Mouse (Mus musculus): ENCODE measurements around the gene Phf19. TPM values are rescaled to one million over a fixed set of nuclear protein-coding genes. Genes with fewer than 3 reads are reported as not detected.

Phf19 gene
- polyA plus RNA-seq, 2 experiments from 2014 or later: 1.2 to 1.8 TPM

DNA sequence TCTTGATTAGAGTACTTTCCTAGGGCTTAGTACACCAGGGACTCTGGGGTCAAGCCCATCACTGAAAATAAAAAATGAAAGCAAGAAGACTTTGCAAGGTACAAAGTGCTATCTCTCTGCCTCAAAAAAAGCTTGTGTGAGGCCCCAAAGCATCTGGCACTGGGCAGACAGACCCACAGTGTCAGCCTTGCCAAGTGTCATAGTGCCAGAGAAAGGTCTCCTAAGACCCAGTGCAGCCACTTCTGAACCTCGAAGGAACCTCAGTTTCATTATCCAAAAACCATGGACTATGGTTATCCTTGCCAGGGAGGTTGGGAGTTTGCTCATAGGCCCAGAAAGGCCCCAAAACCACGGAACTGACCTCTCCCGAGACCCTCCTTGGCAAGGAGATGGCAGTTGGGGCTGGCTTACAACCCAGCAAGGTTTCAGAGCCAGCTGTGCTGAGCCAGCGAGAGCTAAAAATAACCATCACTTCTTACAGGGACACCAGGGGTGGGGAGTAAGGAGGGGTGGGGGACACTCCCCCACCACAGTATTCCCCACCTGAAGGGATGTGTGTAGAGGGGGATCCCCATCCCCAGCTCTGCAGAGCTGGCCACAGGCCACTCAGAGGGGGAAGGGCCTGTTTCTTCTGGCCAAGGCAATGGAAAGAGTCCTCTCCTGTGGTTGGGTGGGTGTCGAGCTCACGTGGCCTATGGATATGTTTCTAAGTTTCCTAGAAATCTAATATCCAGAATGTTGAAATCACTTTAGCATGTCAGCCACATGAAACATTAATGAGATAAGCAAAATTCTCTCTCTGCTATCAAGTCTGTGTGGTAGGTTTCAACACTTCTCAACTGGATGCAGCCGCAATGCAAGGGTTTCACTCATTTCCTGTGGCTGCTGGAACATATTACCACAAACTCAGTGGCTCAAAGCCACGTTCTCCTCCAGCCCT lies 24.7 kb upstream of the Phf19 start:
- peak; percentile 71 for ATAC-seq

DNA sequence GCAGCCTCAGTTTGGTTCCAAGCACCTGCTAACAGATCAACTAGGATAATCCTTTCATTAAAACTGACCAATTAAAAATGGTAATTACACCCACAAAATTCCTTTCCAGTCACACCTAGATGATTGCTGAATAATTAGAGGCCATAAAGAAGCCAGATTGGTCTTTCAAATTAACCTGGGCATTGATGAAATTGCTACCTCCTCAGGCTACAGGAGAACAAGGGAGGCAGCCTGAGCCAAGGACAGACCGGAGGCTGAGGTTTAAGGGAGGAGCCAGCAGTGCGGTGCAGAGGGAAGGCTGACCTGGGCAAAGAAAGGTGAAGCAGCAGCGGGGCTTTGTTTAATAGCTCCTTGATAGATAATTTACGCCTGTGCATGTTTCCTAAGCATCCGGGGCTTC lies 23.6 kb upstream of the Phf19 start:
- peak; percentile 11 for ATAC-seq

DNA sequence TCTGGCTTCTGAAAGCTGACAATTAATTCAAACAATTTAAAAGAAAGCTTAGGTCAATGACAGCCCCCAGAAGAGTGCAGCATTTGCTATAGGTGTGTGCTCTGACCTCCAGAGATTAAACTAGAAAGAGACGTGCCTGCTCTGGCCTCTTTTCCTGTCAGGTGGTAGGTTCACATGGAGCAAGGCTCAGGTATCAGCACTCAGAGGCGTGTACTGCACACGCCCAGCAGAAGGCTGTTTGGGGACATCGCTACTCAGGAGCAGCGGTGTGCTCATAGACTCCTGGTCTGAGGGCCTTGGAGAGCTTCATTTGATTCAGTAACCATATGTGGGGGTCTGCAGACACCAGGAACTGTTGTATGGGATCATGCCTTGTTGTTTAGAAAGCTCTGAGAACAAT lies 13.5 kb upstream of the Phf19 start:
- no peak for ATAC-seq

DNA sequence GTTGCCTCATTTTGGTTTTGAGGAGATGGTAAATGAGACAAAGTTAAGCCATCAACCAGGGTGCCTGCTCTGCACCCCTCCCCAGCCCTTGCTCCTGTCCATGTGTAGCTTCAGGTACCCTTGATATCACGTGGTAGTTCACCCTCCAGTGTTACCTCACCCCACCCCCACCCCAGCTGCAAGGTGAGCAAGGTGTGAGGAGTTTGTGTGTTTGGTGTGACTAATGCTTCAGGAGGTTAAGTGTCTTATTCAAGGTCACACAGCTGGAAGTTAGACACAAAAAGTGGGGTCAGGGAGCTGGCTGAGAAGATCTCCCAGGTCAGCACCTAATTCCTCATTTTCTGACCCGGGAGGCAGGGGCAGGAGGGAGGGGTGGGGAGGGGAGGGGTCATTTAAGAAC lies 8.9 kb upstream of the Phf19 start:
- no peak for ATAC-seq

DNA sequence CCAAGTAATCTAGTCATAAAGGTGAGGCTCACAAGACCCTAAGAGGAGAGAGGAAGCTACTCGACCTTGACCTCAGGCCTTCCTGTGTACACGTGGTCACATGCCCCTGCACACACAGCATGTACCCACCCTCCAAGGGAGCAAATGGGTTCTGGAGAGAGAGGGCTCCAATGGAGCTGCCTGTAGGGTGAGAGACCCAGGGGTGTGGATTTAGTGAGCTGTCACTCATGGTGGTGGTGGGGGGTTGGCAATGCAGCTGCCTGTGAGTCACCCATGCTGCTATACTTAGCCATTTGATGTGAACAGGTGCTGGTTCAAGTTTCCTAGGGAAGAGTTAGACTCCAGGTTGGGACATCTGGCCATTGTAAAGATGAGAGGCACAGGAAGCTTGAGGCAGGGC lies 6.3 kb upstream of the Phf19 start:
- ATAC-seq: no peak

DNA sequence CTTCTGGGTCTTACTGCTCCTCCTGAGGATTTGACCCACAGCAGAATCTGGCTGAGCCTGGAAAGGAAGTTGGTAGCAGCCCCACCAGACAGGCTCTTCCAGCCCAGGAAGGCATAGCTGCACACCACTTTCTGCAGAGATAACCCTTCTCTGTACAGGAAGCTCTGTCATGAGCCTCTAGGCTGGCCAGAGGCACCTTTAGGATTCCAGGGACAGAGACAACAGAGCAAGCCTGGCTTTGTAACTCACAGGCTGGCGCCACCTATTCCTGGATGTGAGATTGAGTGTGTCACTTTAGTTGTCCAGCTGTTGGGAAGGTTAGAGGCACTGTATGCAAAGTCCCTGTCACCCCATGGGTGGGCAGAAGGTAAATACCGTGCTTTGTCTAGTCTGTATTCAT lies 1.3 kb upstream of the Phf19 start:
- no peak for ATAC-seq

DNA sequence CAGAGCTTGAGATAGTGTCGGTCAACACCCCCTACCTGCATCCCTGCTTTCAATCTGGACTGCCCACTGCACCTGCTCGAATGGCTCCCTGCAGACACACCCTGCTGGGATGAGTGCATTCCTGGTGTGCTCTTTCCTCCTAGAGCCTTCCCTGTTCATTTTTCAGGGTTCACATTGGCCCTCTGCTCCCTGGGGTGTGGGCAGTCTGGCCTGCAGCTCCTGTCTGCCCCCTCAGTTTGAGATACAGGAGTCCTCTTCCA lies 927 bp upstream of the Phf19 start:
- no peak for ATAC-seq

DNA sequence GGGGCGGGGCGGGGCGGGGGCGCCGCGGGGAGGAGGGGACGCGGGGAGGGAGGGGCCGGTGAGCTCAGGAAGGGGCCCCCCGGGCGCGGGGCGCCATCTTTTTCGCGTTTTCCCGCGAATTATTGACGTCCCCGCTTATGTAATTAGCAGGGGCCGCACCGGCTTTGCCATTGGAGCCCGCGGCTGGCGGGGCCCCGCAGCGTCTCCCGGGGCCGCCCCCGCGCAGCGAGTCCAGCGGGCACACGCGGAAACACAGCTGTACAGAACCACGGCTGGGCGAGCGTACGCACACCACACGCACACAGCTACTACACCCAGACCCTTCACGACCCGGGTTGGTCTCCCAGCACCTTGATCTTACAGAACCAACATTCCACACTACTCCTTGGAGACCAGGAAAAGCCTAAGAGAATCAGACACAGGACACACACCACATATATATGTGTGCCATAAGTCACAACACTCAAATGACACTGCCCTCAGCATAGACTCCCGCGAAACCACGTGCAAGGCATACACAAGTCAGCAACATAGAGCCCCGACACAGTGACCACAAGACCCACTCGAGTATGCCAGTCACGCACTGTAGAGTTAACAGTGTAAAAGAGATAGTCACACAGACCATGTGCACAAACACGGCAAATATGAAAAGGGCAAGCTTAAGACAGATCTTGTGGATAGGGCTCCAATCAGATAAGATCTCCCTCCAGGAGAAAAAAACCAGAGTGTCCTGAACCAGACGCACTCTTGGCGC lies 420 bp upstream of the Phf19 start:
- peak; percentile 72 for ATAC-seq

DNA sequence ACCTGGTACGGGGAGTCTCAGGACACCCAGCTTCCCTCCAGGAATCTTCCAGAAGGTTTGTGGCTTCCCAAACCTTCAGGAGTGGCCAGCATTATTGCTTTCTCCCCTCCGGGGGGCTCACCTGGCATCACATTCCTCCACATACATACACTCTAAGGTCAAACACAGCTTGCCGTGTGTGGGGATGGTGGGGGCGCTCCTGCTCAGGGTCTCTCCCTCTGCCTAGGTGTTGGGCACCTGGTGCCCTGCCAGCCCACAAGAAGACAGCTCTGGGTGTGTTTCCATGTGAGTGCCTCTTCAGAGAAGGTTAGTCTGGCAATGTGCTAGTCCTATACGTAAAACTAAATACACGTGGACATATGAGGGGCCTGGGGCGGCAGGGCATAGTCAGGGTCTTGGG lies 1.2 kb downstream of the Phf19 start:
- no peak for ATAC-seq

DNA sequence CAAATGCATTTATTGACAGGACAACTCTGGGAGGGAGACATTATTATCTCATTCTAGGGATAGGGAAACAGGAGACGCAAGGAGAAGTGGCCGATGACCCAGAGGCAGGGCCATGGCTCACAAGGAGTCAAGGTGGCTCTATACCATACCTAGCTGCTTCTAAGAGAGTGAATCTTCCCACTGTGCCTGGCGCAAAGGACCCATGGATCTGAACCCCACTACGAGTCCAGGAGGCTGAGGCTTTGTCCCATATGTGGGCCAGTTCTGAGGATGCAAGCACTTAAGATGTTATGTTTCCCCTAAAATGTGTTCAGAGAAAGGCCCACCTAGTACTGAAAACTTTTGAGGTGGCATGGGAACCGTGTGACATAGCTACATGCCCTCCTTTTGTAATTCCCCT lies 2.0 kb downstream of the Phf19 start:
- ATAC-seq: no peak

DNA sequence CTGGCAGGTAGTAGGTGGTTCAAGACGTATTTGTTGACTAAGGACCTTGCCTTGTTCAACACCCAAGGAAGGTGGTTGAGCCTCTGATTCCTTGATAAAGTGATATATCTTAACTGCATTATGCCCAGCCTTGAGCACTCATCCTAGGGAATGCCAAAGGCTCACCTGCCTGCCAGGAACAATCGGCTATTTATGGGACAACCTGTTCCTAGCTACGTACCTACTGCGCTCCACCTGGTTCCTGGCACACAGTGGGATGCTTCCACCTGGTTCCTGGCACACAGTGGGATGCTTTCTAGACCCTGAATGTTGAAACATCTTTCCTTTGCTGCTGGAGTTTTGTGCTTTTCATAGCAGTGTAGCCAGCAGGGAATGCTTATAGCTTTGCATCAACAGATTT lies 4.1 kb downstream of the Phf19 start:
- no peak for ATAC-seq

DNA sequence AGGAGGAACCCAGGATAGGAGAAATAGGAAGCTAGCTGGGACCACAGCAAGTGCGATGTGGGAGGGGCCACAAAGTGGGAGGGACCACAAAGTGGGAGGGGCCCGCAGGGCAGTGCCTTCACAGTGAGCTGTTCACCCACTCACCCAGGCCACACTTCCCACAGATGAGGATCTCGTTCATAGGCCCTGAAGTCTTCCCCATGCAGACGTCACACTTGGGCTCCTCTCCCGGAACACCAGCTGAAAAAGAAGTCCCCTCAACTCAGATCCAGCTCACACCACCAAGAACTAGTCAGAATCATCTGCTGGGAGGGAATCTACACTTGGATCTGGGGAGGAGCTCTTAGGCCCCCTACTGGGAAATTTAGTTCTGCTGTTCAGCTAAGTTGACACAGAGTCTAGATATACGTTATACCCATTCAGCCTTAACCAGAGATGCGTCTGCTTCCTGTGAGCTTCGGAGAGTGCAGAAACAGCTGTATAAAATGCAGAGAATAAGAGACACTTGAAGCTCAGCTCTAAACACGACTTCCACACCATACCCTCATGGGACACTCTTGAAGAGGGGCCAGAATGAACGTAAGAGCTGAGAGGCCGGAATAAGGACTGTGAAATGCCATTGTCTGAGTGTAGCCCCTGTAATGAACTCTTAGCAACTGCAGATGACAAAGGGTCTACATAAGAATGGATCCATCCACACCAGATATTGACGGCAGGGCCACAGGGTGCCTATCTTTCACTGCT lies 6.8 kb downstream of the Phf19 start:
- no peak for ATAC-seq

DNA sequence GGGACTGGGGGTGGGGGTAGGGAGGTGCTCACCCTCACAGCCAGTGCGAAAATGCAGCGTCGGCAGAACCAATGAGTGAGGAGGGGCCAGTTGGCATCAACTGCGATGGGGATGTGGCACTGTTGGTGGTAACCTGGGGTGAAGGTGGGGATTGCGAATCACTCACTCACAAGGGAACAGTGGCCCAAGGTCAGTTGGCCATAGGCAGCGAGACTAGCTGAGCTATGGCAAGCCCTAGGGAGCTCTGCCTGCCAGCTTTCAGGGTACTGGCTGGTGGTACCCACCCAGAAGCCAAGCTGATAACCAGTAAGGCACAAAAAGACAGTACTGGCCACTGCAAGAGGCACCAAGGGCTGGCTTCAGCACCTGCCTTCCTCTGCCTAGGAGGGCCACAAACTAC lies 7.4 kb downstream of the Phf19 start:
- ATAC-seq: no peak

DNA sequence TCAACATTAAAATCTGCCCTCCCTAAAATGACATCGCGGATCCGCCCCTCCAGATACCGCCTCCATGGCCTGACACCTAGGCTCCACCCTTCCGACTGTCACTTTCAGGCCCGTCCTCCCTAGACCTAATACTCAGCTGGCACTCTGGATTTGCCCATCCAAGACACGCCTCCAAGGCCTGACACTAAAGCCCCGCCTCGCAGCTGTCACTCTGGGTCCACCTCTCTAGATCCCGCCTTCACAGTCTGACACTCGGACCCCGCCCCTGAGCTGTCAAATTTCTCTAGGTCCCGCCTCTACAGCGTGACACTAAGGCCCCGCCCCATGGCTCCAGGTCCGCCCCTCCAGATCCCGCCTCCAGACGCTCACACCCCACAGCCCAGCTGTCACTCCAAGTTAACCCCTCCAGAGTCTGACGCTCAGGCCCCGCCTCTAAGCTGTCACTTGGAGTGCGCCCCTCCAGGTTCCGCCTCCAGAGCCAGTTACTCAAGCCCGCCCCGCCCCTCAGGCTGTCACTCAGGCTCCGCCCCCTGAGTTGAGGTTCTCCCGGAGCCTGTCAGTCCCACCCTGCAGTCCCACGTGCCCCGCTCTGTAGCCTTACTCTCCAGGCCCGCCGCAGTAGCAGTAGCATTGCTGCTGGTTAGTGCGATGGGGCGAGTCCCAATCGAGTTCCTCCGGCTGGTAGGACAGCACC lies 8.8 kb downstream of the Phf19 start:
- peak; percentile 86 for ATAC-seq

DNA sequence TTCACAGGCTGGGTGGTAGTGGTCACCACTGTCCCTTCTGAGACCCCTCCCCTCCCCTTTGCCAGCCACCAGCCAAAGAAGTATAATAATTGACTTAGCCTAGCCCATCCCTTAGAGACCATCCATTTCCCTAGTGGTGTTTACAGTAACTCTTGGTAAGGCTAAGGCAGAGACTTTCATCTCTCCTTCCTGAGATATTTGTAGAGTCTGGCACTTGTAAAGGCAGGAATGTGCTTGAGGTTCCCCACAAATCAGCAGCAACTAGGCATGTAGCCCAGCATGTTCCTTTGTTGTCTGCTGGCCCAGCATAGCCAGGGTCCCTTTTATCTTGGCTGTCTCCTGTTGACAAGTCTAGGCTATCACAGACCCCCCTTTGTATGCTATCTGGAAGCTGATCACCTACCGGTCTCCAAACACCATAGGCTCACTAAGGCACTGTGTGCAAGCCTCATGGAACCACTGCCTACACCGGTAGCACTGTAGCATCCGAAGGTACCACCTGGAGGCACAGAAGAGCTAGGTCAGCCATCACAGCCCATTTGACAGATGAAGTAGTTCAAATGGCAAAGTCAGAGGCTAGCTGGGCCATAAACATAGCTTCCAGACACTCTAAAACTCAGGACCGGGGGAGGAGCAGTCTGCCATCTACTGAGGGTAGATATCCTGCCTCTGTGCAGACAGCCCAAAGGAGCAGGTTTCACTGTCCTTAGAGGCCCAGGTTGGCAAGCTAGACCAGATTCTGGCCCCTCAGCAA lies 10.0 kb downstream of the Phf19 start:
- no peak for ATAC-seq

DNA sequence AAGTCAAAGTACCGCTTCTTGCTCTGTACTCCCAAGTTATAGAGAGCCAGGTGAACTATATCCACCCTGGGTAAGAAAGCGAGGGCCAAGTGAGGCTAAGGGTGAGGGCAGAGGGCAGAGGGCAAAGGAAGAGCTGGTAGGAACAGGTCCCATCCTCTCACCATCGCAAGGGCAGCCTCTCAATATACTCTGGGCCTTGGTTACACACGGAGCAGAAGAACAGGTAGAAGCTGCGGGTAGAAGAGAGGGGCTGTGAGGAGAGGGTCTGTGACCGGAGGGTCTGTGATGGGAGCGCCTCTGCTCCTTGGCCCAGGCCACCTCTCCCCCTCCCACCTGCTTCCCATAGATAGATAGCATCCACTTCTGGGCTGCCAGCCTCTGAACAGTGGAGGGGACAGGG lies 10.6 kb downstream of the Phf19 start:
- ATAC-seq: no peak

DNA sequence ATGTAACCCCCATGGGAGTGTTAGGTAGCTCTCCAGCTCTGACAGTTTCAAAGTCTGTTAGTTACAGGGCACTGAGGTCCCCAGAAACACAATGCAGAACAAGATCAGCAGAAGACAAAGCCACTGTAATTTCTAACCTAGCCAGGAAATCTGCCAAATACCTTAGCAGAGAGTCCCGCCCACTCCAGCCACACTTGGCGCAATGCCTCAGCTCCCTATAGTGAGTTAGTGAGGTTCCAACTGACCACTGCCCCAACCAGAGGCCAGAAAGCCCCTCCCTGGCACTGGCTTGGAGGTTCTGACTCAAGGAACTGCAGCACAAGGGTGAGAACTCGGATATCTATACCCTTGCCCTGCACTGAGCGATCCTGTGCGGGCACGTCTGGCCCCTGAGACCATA lies 11.1 kb downstream of the Phf19 start:
- no peak for ATAC-seq

DNA sequence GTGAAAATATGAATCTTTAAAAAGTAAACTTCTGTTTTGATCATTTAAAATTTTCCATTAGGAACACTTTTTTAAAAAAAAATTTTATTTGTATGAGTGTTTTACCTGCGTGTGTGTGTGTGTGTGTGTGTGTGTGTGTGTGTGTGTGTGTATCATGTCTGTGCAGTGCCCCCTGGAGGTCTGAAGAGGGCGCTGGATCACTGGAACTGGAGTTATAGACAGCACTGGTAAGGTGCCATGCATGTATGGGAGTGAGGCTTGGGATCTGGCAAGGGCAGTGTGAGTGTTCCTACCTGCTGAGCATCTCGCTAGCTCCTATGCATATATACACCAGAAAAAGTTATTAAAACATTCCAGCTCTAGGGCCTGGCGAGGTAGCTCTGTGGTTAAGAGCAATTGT lies 12.1 kb downstream of the Phf19 start:
- ATAC-seq: no peak

DNA sequence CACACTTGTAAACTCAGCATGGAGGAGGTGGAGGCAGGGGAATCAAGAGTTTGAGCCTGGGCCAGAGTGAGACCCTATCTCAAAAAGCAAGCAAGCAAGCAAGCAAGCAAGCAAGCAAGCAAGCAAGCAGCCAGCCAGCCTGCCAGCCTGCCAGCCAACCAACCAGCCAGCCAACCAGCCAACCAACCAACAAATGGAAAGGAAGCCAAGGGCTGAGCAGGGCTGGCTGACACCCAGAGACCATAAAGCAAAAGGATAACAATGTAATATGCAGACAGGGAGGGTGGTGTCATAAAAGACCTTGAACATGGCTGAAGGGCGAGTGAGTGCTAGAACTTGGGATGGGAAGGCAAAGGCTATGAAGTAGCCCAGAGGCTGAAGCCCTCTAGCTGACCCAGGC lies 13.4 kb downstream of the Phf19 start:
- no peak for ATAC-seq

DNA sequence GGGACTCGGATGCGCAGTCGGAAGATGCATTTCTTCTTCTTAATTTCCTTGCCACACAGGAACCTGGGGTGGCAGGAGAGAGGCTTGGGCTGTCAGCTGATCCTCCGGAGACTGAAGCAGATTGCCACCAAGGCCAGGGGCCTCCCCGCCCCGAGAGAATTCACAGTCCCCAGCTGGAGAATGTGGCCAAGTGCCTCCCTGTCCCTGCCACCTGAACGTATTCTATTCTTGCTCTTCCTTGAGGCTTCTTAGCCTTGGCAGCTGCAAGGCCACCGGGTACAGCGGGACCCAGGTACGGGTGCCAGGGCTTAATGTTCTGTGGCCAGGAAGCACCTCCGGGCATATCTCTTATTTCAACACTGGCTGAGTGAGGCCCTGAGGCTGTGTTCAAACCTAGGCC lies 14.1 kb downstream of the Phf19 start:
- no peak for ATAC-seq

DNA sequence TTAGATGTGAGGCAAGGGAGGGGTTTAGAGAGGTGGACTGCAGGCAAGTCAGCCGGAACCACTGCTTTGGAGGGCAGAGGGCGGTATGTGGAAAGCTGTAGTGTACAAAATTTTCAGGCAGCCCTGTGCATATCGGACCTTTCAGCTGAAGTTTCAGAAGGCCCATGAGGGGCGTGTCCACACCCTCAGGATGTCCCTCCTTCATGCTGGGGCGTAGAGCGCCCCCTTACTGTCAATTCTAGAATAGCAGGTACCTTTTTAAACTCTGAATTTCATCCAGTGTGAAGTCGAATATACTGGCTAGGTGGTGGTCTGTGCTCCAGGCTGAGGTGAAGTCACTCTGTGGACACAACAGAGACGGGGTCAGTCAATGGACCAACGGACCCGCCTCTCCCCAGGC lies 16.0 kb downstream of the Phf19 start:
- ATAC-seq: no peak

DNA sequence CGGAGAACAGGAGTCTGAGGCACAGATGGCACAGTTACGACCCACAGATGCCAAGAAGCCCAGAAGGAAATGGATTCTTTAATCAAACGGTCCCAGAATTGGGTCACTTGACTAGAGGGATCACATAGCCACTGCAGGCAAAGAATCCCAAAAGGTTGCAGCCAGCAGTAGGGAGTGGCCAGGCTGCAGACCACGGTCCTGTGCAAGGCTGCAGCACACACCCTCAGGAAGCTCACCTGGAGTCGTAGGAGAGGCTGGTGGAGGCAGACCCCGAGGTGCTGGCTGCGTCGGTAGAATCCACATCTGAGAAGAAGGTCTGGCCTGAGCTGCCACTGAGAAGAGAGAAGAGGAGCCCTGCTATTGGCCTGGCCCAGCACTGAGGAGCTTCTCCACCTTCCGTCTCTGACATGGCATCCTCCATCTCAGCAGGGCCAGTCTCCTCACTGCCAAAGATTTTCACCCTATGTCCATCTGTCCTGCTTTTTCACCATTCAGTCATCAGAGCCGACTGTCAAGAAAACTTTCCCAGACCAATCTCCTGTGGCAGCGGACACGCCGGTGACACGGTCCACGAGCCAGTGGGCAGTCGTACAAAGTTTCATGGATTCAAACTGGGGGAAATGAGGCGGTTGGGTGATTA lies 16.9 kb downstream of the Phf19 start:
- no peak for ATAC-seq
